Mouse (Mus musculus): ENCODE measurements around the gene Mpzl1.
A peak's percentile ranks its signal among the peaks of the same experiment; 100 is the strongest.

Mpzl1 gene

DNA sequence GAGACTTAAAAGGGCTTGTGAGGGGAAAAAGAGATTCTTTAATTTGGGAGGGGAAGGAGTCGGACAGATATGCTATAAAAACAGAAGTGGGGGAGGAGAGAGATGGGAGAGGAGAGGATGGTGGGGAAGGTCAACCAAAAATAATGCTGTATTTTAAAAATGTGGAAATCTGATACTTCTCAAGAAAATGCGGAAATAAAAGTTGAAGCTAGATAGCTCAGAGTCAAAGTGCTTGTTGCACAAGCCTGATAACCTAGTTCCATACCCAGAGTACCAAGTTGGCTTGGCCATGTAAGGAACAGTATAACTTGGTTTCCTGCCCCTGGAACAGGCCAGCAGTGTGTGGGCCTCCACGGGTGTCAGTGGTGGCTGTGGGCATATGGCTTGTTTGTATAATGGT lies 19.5 kb downstream of the Mpzl1 start:
- no peak for DNase-seq (ENCODE audit: low spot score)

DNA sequence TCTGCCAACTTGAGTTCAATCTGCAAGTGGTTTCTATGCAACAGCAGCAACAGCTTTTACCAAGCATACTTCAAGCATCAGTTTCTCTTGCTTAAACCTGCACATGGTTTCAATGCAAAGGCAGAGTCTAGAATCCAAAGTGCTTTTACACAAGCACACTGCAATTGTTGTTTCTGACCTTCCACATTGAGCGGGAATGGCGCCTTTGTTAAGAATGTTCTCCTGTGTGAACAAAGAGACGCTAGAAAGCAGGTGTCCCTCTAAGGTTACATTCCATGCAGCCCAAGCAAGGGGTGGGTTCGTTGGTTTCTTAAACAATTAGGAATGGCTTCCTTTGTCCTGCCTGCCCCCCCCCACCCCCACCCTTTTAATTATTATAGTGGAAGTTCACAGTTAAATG lies 20.4 kb downstream of the Mpzl1 start:
- DNase-seq (ENCODE audit: low spot score), result no peak

DNA sequence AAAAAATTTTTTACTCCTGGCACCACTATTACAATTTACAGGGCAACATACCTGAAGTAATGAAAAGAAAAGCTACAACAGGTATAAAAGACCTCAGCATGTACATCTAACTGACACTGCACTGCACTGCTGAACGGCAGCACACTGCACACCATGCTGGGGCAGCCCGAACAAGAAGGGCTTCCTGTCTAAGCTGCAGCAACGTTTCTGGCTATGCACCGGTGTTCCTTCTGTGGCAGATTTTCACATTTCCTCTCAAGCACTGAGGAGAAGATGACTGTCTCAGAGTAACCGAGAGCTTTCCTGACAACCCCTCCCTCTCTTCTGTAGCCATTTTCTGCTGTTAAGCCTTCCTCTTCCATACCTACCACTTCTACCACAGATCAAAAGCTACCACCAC lies 21.6 kb downstream of the Mpzl1 start:
- no peak for DNase-seq (ENCODE audit: low spot score)

DNA sequence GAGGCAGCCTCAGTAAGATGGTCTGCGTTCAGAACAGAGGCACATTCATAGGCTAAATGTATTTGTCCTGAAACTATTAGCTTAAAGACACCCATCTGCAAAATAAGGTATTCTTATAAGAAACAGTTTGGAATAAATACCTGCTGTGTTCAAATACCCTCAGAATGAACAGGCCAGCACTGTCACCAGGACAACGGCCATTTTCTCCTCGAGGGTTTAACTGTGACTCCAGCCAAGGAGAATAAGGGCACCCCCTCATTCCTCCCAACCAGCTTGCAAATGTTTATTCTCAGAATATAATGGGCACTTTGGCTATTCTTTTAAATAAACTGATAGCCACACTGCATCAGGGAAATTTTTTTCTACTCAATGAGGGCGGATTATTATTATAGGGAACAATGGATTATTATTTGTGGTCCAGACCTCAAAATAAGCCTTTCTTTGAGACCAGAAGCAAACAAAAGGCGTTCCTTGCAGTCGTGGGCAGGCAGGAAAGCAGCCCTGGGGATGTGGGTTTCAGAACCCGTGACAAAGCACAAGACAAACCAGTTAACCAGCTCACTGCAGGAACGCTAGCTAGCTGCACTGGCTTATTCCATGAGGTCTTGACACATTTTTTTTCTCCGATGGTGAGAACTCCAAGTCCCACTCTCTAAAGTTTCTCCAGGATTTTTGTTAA lies 23.9 kb downstream of the Mpzl1 start:
- DNase-seq (ENCODE audit: low spot score), result no peak

DNA sequence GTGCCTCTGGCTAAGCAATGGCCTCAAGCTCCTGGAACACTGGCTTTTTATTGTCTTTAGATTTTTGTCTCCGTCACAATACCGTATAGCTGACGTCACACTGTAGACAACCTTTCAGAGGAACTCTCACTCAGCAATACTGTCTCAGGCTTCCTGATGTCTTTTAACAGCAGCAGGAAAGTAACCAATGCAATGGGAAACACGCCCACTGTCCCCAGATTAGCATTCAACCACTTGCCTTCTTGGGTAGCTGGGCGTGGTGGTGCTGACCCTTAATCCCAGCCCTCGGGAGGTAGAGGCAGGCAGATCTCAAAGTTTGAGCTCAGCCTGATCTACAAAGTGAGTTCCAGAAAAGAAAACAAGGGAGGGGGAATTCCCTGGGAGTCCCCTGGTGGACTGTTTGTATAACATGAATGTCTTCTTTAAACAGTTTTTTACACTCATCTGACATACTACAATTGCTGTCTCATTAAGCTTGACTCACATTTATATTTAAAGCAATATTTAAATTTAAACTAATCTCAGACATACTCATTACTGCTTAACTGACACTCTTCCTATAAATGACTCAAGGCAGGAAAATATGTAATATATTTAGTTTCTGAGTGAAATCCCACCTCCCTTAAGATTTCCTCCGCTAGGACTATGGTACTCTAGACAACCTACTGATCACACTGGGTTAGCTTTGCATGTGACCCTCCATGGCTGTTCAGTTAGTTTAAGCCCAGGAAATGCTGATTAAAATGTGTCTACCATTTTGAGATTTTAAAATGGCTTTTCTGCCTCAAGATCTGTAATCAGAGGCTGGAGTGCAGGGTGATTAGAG lies 24.6 kb downstream of the Mpzl1 start:
- no peak for DNase-seq (ENCODE audit: low spot score)

DNA sequence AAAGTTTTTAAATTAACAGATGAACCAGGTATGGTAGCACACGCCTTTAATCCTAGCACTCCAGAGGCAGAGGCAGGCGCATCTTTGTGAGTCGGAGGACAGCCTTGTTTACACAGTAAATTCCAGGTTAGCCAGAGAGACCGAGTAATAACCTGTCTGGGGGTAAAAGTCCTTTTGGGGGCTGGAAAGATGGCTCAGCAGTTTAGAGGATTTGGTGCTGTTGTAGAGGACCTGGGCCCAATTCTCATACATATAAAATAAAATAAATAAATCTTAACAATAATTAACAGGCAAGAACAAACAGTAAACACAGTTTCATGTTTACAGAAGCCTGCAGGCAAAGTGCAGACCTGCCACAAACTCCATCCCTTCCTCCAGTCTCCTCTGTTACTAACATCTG lies 25.4 kb downstream of the Mpzl1 start:
- no peak for DNase-seq (ENCODE audit: low spot score)

DNA sequence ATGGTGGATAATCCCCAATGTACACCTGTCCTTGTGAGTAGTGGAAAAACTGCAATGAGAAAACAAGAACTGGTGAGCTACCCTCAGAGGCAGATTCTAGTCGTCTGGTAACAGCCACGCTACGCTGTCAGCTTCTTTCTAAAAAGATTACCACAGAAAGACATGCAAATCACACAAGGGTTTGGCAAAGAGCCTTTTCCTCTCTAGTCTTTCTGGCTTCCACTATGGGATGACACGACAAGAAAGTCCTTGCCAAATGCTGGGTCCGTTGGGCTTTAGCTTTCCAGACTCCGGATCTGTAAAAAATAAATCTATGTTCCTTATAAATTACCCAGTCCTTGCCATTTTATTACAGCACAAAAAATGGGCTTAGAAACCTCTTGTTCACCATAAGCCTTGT lies 28.6 kb downstream of the Mpzl1 start:
- no peak for DNase-seq (ENCODE audit: low spot score)

DNA sequence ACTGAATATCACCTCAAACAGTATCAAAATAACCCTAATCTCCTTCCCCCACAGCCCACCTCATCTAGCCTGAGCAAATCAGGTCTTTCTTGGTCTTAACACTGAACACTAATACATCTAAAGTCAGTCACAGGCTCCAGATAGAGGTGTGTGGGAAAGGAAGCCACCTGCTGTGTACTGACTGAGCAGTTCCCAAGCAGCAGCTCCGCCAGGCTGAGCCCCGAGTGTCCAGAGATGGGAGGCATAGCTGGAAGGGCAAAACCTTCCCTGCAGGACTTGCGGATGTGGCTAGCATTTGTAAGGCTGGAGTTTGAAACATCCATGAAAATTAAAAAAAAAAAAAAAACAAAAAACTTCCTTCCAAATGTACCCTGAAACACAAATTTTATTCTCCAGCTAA lies 29.2 kb downstream of the Mpzl1 start:
- DNase-seq (ENCODE audit: low spot score), result no peak

DNA sequence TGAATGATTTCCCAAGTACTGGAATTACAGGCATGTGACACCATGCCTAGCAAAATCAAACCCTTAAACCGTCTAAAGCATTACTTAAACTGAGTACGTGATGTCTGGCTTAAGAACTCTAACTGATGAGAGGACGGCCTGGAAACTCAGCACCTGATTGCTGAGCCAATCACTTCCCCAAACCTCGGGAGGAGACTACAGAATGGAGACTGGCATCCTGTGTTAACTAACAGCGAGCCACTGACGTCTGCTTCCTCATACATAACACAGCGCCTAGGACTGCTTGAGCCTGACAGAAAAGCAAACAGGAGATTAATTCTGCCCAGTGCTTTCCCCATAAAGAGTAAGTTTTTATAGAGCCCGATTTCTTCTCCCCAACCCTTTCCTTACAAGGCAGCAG lies 30.1 kb downstream of the Mpzl1 start:
- DNase-seq (ENCODE audit: low spot score), result no peak

DNA sequence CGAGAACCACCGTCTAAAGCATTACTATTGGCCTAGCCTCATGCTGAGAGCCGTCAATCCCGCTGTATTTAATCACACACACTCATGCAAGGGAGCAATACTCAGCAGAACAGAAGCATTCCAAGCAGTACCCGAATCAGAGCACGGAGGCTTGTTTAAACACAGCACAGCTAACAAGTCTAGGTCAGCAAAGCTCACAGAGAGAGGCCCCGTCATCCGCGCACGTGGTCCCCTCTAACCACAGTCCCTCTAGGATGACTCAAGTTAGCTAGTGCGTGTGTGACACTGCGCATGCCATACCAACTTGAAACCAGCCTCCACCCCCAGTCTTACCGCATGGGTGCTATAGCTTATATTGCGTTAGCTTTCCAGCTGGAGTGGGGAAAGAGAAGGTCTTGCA lies 31.1 kb downstream of the Mpzl1 start:
- DNase-seq (ENCODE audit: low spot score), result no peak

DNA sequence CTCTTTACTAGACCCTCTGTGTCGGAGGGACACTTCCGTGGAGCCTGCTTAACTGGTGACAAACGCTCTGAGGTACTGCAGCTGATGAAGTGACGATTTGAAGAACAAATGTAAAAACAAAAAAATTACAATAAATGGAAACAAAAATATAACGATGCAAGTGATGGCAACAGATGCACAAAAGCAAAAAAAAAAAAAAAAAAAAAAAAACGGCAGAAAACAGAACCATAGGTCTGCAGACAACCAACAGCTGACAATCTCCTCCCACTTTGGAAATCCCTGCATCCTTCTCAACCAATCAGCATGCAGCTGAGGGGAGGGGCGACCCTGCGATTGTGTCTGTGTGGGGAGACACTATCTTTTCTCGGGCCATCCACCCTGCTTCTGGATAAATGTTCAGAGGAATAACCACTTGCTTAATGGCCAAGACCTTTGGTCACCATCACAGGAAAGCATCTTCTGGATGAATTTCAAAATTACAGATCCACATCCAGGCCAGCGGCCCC lies 32.5 kb downstream of the Mpzl1 start:
- DNase-seq (ENCODE audit: low spot score), result no peak

DNA sequence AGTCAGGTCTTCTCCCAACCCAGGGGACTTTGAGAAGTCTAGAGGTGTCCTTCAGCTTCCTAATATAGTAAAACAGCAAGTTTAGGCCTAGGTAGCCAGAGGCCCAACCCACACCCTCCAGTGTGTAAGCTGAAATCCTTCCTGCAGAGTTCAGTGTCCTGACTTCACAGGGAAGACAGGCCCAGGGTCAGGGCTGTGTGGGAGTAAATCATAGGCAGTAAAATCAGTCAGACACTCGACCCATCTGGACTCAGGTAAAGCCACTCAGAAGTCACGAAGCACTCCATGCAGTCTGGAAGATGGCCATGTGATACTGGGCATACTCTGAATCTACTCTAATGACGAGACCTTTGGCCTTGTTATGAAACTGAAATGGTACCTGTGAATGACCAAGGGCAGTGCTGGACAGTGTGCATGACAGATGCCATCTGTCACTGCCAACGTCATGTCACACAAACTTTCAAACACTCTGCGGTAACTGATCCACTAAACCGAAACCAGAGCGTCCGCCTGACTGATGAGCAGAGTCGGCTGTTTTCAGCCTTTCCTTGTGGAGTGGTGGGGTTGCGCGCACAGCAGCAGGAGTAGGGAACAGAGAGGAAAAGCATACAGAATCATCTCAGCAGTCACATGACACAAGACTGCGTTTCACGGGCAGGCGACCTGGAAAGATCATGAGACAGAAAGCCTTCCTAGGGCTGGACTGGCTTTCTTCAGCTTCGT lies 39.5 kb downstream of the Mpzl1 start:
- DNase-seq (ENCODE audit: low spot score), result no peak

DNA sequence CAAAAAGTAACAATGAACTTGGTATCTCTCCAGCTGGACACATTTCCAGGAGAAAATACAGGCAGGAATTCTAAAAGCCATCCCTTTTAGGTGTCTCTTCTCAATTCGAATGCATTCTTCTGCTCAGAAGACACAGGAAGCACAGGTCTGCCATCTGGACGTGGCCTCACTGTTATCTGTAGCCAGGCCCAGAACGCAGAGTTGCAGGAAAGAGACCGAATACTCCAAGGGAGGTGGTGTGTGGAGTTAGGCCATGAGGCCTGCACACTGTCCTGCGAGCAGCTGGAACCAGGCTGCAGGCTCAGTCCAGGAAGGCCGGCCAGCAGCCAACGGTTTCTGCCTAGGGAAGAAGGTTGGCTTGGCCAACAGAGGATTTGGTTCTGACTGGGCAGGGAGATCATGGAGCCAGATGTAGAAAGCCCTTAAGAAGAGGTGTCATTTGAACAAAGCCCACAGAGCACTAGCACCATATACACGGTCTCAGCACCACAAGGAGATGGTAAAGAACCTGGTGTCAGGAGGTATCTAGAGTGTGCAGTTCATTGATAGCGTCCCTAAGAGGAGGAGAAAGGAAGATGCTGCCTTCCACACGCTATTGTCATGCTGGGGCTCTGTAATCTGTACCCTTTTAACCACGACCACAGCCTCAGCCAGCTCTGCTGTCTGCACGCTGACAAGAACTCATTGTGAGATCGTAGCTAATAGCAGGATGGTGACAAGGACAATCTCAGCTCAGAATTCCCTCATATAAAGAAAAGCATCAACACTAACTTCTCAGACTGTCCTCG lies 41.8 kb downstream of the Mpzl1 start:
- no peak for DNase-seq (ENCODE audit: low spot score)

DNA sequence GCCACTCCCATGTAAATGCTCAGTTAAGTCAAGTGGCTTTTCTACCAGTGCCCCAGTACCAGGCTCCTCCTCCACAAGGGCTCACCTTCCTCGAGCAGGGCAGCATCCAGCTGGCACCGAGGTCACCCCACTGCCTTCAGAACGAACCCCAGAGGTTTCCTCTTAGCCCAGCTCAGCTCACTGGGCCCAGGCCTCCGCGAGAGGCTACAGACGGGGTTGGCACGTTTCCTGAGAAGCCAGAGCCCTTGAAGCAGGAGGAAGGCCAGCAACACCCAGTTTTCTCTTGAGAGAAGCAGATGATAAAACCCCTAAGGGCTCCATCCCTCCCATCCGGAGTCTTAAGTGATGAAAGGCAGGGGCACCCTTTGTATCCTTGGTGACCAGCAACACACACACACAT lies 43.6 kb downstream of the Mpzl1 start:
- DNase-seq (ENCODE audit: low spot score), result no peak

DNA sequence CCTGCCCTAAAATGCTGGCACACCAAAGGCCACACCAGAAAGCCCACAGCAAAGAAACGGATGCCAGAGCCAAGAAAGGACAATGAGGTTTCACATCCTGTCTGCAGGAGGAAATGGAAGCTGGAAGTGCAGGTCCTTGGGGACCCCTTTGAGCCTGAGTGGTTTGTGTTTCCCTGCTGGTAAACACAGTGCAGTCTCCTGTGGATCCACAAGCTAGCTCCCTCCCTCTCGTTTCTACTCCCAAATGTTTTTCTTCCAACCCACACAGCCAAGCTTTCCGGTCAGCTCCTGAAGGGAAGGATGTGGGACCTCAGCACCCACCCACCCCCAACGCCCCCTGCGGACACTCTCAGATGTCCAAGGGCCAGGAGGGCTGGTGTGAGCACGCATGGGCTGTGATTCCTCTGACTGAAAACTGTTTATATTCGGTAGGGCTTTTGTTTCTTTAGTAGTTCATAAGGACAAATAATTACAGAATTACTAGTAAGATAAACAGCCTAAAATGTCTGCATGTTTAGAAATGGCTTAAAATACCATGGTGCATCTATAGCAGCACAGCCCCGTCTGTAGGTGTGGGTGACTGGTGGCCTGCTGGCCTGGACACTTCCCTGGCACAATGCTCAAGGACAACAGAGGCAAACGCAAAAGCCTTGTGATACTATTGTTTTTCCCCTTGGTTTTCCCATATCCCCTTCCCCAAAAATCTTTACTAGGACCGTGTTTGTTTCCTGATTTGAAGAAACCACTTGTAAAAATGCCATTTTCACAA lies 44.9 kb downstream of the Mpzl1 start:
- DNase-seq (ENCODE audit: low spot score), result peak; percentile 37

DNA sequence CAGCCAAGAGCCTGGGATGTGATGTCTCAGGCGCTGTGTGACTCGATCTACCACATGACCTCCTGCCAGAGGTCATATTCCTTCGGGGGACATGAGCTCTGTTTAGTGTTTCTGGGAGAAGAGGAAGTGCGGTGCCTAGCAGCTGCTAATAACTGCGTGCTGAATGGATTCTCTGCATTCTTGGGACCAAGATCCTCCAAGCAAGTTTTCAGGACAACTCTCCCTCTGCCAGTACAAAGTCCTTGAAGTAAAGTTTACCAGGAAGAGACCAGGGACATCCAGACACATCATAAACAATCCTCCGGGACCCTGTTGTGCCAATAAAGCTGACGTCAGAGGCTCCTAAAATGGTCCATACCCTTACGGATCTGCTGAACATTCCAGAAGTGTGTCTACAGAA lies 46.5 kb downstream of the Mpzl1 start:
- peak; percentile 24 for DNase-seq (ENCODE audit: low spot score)

DNA sequence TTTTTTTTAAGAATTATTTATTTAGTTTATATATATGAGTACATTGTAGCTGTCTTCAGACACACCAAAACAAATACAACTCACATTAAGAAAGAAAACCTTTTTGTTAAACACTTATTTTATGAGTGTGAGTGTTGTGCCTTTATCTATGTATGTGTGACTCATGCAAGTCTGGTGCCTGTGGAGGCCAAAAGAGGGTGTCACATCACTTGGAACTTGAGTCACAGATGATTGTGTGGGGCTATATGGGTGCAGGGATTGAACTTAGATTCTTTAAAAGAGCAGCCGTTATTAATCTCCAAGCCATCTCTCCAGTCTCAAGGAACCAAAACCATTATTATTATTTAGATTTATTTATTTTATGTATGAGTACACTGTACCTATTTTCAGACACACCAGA lies 48.0 kb downstream of the Mpzl1 start:
- DNase-seq (ENCODE audit: low spot score), result no peak

DNA sequence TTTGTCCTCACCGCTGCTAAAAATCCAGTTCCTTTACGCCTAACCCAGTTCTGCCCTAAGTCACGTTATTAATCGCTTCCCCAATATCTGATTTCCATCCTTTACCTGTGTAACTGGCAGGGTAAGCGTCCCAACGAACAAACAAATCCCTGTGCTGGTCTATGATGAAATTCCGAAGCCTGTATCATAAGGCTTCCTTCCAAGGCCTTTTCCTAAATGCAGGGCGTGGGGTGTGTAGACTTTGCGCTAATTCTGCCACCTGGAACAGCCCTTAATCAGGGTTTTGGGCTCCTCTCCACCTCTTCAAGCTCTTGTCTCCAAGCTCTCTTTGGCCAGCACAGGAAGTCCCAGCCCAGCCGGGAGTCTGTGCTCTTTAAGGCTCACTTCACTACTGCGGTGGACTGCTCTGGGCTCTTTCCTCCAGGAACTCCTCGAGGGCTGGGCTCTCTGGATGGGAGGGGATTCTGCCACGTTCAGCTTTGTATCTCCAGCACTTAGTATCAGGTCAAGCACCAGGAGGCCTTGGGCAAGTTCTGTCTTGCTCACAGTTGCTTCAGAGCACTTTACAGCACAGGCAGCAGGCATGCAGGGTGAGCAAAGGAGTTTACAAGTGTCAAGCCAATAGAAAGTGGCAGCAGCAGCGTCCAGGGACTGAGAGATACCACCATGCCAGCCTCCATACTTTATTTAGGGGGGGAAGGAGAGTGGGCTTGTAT lies 48.8 kb downstream of the Mpzl1 start:
- DNase-seq (ENCODE audit: low spot score), result no peak

DNA sequence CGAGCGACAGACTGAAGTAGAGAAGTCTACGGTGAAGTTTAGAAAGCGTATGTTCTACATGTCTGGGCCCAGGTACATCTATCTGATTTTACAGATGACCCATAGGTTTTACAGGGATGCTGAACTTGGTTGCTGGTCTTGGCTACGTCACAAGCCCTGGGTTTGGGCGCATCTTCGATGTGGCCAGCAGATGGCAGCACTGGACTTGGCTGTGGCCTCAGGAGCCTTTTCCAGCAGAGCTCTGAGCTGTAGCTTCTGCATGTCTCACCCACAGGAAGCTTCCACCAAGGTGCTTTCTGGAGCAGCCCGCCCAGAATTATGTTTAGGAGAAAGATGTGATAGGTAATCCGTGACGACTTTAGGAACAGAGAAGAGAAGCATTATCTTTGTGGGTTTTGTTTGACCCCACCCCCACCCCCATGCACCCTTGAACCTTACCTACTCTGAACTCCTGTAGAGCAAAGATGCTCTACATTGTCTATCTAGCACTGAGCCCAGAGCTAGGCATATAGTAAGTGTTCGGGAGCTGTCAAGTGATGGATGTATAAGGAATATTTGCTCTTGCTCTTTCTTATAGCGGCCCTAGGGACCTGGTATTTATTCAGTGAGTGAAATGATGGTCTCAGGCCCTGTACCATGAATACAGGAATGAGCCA lies 50.7 kb downstream of the Mpzl1 start:
- peak; percentile 90 for DNase-seq (ENCODE audit: low spot score)

DNA sequence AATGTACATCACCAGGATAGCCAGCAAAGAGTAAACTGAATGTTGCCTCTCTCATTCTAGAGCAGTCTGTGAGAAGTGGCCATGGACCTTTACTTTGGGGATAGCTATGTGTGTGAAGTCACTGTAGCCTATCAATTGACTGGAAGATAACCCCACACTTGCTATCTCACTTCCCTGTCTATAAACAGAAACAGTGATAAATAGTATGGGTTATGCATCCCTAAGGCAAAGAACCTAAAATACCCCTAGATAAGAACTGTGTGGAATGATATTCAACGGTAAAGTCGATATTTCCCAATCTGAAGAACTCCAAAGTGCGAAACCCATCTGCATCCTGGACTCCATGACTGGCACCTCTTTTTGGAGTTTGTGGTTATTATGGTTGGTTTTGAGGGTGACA lies 53.1 kb downstream of the Mpzl1 start:
- DNase-seq (ENCODE audit: low spot score), result no peak

Data from lung, postnatal 25 days (tissue).